Mouse (Mus musculus) ovary, postnatal 36 days (tissue): ENCODE data around the gene Stat6.

Experiments
- DNase-seq: peaks from one replicate; pipeline ENCODE4 v3.0.0; 2022; ENCODE audit warnings: low spot score, mixed read lengths

The Stat6 gene

GRCm38 (mm10) chr10:127615034-127615374, 27.8 kb upstream of the Stat6 start:
- no peak for DNase-seq

GRCm38 (mm10) chr10:127615591-127615990, 27.2 kb upstream of the Stat6 start:
- DNase-seq = peak; percentile 74

- DNase-seq = no peak
Observed at GRCm38 (mm10) chr10:127616261-127616679, 26.5 kb upstream of the Stat6 start.

- DNase-seq = no peak
Observed at GRCm38 (mm10) chr10:127617294-127617693, 25.5 kb upstream of the Stat6 start.

- DNase-seq = peak; percentile 31
Observed at GRCm38 (mm10) chr10:127618173-127618572, 24.6 kb upstream of the Stat6 start.

GRCm38 (mm10) chr10:127619119-127619721, 23.6 kb upstream of the Stat6 start:
- no peak for DNase-seq

GRCm38 (mm10) chr10:127619941-127620405, 22.8 kb upstream of the Stat6 start:
- peak; percentile 49 for DNase-seq

GRCm38 (mm10) chr10:127620406-127621190, 22.2 kb upstream of the Stat6 start, which contains the start of gene Lrp1:
TSS of gene Lrp1 (minus strand) at chr10:127621148.
- peak; percentile 63 for DNase-seq

GRCm38 (mm10) chr10:127621191-127622056, 21.4 kb upstream of the Stat6 start:
- DNase-seq = peak; percentile 90

GRCm38 (mm10) chr10:127622057-127622392, 20.8 kb upstream of the Stat6 start:
- peak; percentile 77 for DNase-seq

- no peak for DNase-seq
Observed at GRCm38 (mm10) chr10:127622661-127623060, 20.1 kb upstream of the Stat6 start.

- DNase-seq = no peak
Observed at GRCm38 (mm10) chr10:127623439-127624216, 19.2 kb upstream of the Stat6 start.

- no peak for DNase-seq
Observed at GRCm38 (mm10) chr10:127626433-127626832, 16.4 kb upstream of the Stat6 start.

- no peak for DNase-seq
Observed at GRCm38 (mm10) chr10:127631261-127632214, 11.2 kb upstream of the Stat6 start.

GRCm38 (mm10) chr10:127632668-127633271, 10.0 kb upstream of the Stat6 start:
- DNase-seq = no peak

- no peak for DNase-seq
Observed at GRCm38 (mm10) chr10:127640421-127640820, 2.4 kb upstream of the Stat6 start.

GRCm38 (mm10) chr10:127641861-127642771, 670 bp upstream of the Stat6 start:
- DNase-seq = peak; percentile 88

GRCm38 (mm10) chr10:127643553-127644238, 910 bp downstream of the Stat6 start:
- DNase-seq = peak; percentile 78
